29 mouse cellular contexts compared by ENCODE assay signal in genomic region chr10:41420496-41421200, GRCm38 (mm10).
"Had no signal": no experiment of that assay in that cellular context is flagged by ENCODE, and none has a peak within 500 bp of the region (broad histone marks: within the 10 kb centered on the region; RNA-seq: fewer than 3 reads in every experiment).

No protein-coding gene starts in this region.

- H3K27ac ChIP-seq: gastrocnemius, adult 2 months; heart, adult 2 months; heart, embryonic 10.5 days; heart, embryonic 15.5 days; hindbrain, embryonic 10.5 days; hindbrain, embryonic 12.5 days; hindbrain, embryonic 14.5 days; intestine, embryonic 15.5 days; kidney, embryonic 15.5 days; kidney, postnatal 0 days; layer of hippocampus, adult 2 months; left cerebral cortex, adult 2 months; limb, embryonic 10.5 days; limb, embryonic 12.5 days; liver, embryonic 13.5 days; liver, embryonic 15.5 days had no signal

- H3K4me1 ChIP-seq: hindbrain, embryonic 10.5 days; hindbrain, embryonic 12.5 days; intestine, embryonic 15.5 days; kidney, embryonic 15.5 days; limb, embryonic 10.5 days; limb, embryonic 12.5 days; liver, embryonic 13.5 days; liver, embryonic 15.5 days had no signal

- H3K4me3 ChIP-seq: gastrocnemius, adult 2 months; heart, adult 2 months; heart, embryonic 10.5 days; heart, embryonic 12.5 days; heart, embryonic 15.5 days; hindbrain, embryonic 10.5 days; hindbrain, embryonic 12.5 days; intestine, embryonic 15.5 days; kidney, embryonic 15.5 days; layer of hippocampus, adult 2 months; left cerebral cortex, adult 2 months; limb, embryonic 10.5 days; limb, embryonic 12.5 days; liver, embryonic 13.5 days; liver, embryonic 15.5 days had no signal

- DNase-seq: gastrocnemius, adult 2 months; gastrocnemius, postnatal 10 days; gastrocnemius, postnatal 25 days; heart, adult 2 months; heart, postnatal 4 days; kidney, adult 18-20 months; kidney, adult 9 months; kidney, postnatal 25 days; kidney, postnatal 4 days; liver; liver, embryonic 13.5 days had no signal

- H3K9ac ChIP-seq: heart, embryonic 12.5 days; heart, embryonic 15.5 days; hindbrain, embryonic 12.5 days; hindbrain, embryonic 14.5 days; intestine, embryonic 15.5 days; kidney, embryonic 15.5 days; limb, embryonic 12.5 days; liver, embryonic 13.5 days; liver, embryonic 15.5 days had no signal

- H3K9me3 ChIP-seq: heart, embryonic 10.5 days; intestine, embryonic 15.5 days; limb, embryonic 10.5 days; liver, embryonic 13.5 days; liver, embryonic 15.5 days had no signal

- H3K27me3 ChIP-seq: heart, embryonic 12.5 days; heart, embryonic 15.5 days; hindbrain, embryonic 12.5 days; intestine, embryonic 15.5 days; kidney, embryonic 15.5 days; limb, embryonic 12.5 days; liver, embryonic 13.5 days; liver, embryonic 15.5 days had no signal

- ATAC-seq: hindbrain, embryonic 16.5 days; inflammation-experienced regulatory T-cells, adult 6 months; intestine, embryonic 15.5 days; intestine, postnatal 0 days had no signal

- H3K4me2 ChIP-seq: heart, embryonic 12.5 days; heart, embryonic 15.5 days; hindbrain, embryonic 12.5 days; hindbrain, embryonic 14.5 days; intestine, embryonic 15.5 days; kidney, embryonic 15.5 days; limb, embryonic 12.5 days; liver, embryonic 11.5 days; liver, embryonic 13.5 days; liver, embryonic 15.5 days had no signal

- H3K36me3 ChIP-seq: heart, embryonic 10.5 days; heart, embryonic 12.5 days; heart, embryonic 15.5 days; hindbrain, embryonic 10.5 days; hindbrain, embryonic 12.5 days; intestine, embryonic 15.5 days; kidney, embryonic 15.5 days; limb, embryonic 10.5 days; limb, embryonic 12.5 days; liver, embryonic 13.5 days; liver, embryonic 15.5 days had no signal
